ENCODE assay signal across 20 mouse cellular contexts in genomic region chr8:4189031-4189722, GRCm38 (mm10). TPM values are rescaled to one million over a fixed set of nuclear protein-coding genes. Genes with fewer than 3 reads are reported as not detected.
A peak's percentile ranks its signal among the peaks of the same experiment; 100 is the strongest.
DNase-seq lines count a peak whose midpoint lies in the region; ATAC-seq and TF ChIP-seq lines count a peak whose summit lies in the region.
"Had no signal": no experiment of that assay in that cellular context is flagged by ENCODE, and none has a peak within 500 bp of the region (broad histone marks: within the 10 kb centered on the region; RNA-seq: fewer than 3 reads in every experiment).

No protein-coding gene starts in this region.

- H3K4me2 ChIP-seq in hindbrain, embryonic 13.5 days: no peak overlapping the region
- no peak overlapping the region for H3K4me2 ChIP-seq in hindbrain, embryonic 14.5 days (replicated peaks)
- H3K4me2 ChIP-seq in liver, embryonic 16.5 days (ENCODE audit: low read depth, low read length): peak overlapping the region; percentile 51
- H3K4me2 ChIP-seq: hindbrain, embryonic 12.5 days; limb, embryonic 12.5 days; neural tube, embryonic 13.5 days had no signal

- TF ChIP-seq CTCF in bone marrow, adult 2 months (IDR thresholded peaks at IDR 0.05; ENCODE audit: control insufficient read depth, insufficient read depth, low read length): no peak

- H3K27ac ChIP-seq in hindbrain, embryonic 13.5 days: 0 out of 2 replicates have a peak overlapping the region, but pooled peaks have one; percentile 35
- no peak overlapping the region for H3K27ac ChIP-seq in hindbrain, embryonic 14.5 days
- H3K27ac ChIP-seq in bone marrow, adult 2 months (ENCODE audit: control insufficient read depth, insufficient read depth, low read depth, low read length, poor library complexity): peak overlapping the region; percentile 32; the same call in 1 of the 2 replicates
- H3K27ac ChIP-seq in liver, embryonic 16.5 days (ENCODE audit: low read length): peak overlapping the region; percentile 62
- H3K27ac ChIP-seq: hindbrain, embryonic 12.5 days; limb, embryonic 12.5 days; neural tube, embryonic 13.5 days had no signal

- ATAC-seq in hindbrain, embryonic 13.5 days (ENCODE audit: low FRiP score): no peak
- ATAC-seq in hindbrain, embryonic 14.5 days (ENCODE audit: low FRiP score): no peak
- ATAC-seq in liver, embryonic 16.5 days (ENCODE audit: low read depth): peak; percentile 93
- ATAC-seq: forebrain, postnatal 0 days had no signal

- no peaks in the 10 kb centered on the region for H3K27me3 ChIP-seq in hindbrain, embryonic 13.5 days
- H3K27me3 ChIP-seq in hindbrain, embryonic 14.5 days (ENCODE audit: control insufficient read depth, insufficient read depth, low read length): no peaks in the 10 kb centered on the region
- no peaks in the 10 kb centered on the region; the same call in 1 of the 2 replicates for H3K27me3 ChIP-seq in erythroblast, embryonic 14.5 days (ENCODE audit: control insufficient read depth)
- no peaks in the 10 kb centered on the region for H3K27me3 ChIP-seq in liver, embryonic 16.5 days (ENCODE audit: control insufficient read depth, insufficient read depth, low read depth, low read length)
- H3K27me3 ChIP-seq: hindbrain, embryonic 12.5 days; limb, embryonic 12.5 days; neural tube, embryonic 13.5 days had no signal

- WGBS in hindbrain, embryonic 13.5 days: 30% methylated on average over 3 of the region's 3 CpGs
- 39% methylated on average over 3 of the region's 3 CpGs for WGBS in hindbrain, embryonic 14.5 days
- 59% methylated on average over 3 of the region's 3 CpGs for WGBS in bone marrow, adult 2 months
- WGBS in liver, embryonic 16.5 days (ENCODE audit: insufficient replicate concordance): 19% methylated on average over 3 of the region's 3 CpGs

- no peak for DNase-seq in hindbrain, embryonic 14.5 days (ENCODE audit: low spot score)
- DNase-seq in urinary bladder, postnatal 10 days (ENCODE audit: low spot score): no peak
- DNase-seq in adrenal gland, adult 2 months: no peak
- DNase-seq: adrenal gland, adult 8-10 months; cerebellum, adult 9-11 months; forebrain, postnatal 0 days; gastrocnemius, postnatal 14 days; kidney, adult 8-10 months had no signal

- no peak overlapping the region for H3K4me3 ChIP-seq in hindbrain, embryonic 13.5 days
- no peak overlapping the region for H3K4me3 ChIP-seq in hindbrain, embryonic 14.5 days (replicated peaks; ENCODE audit: low read length)
- H3K4me3 ChIP-seq in bone marrow, adult 2 months (replicated peaks; ENCODE audit: control insufficient read depth, low read depth, low read length): no peak overlapping the region
- peak overlapping the region; percentile 31 for H3K4me3 ChIP-seq in erythroblast, embryonic 14.5 days (replicated peaks)
- no peak overlapping the region for H3K4me3 ChIP-seq in liver, embryonic 16.5 days (ENCODE audit: low read depth, low read length)
- H3K4me3 ChIP-seq: hindbrain, embryonic 12.5 days; limb, embryonic 12.5 days; megakaryocyte, embryonic 14.5 days; neural tube, embryonic 13.5 days had no signal

- H3K4me1 ChIP-seq in hindbrain, embryonic 13.5 days (replicated peaks): peaks cover 29% of the 10 kb centered on the region
- H3K4me1 ChIP-seq in hindbrain, embryonic 14.5 days (replicated peaks; ENCODE audit: control insufficient read depth, insufficient read depth, low read length): peaks cover 12% of the 10 kb centered on the region
- no peaks in the 10 kb centered on the region for H3K4me1 ChIP-seq in bone marrow, adult 2 months (ENCODE audit: control insufficient read depth, insufficient read depth, low read length)
- H3K4me1 ChIP-seq in erythroblast, embryonic 14.5 days (ENCODE audit: control insufficient read depth): peaks cover 62% of the 10 kb centered on the region
- H3K4me1 ChIP-seq in liver, embryonic 16.5 days (ENCODE audit: control insufficient read depth, low read depth, low read length): peaks cover 25% of the 10 kb centered on the region

- TF ChIP-seq POLR2A in bone marrow, adult 2 months (IDR thresholded peaks at IDR 0.05; ENCODE audit: borderline replicate concordance, control insufficient read depth, low read depth, low read length): no peak

- H3K9me3 ChIP-seq in hindbrain, embryonic 13.5 days: no peaks in the 10 kb centered on the region
- H3K9me3 ChIP-seq in hindbrain, embryonic 14.5 days (ENCODE audit: control insufficient read depth, low read length): no peaks in the 10 kb centered on the region
- H3K9me3 ChIP-seq in erythroblast, embryonic 14.5 days (ENCODE audit: control insufficient read depth, low read length): no peaks in the 10 kb centered on the region
- no peaks in the 10 kb centered on the region for H3K9me3 ChIP-seq in liver, embryonic 16.5 days (replicated peaks; ENCODE audit: control insufficient read depth, low read length)
- H3K9me3 ChIP-seq: G1E; hindbrain, embryonic 12.5 days; limb, embryonic 12.5 days; megakaryocyte, embryonic 14.5 days; neural tube, embryonic 13.5 days had no signal

- no peak overlapping the region for H3K9ac ChIP-seq in hindbrain, embryonic 13.5 days
- no peak overlapping the region for H3K9ac ChIP-seq in hindbrain, embryonic 14.5 days
- peak overlapping the region; percentile 53 for H3K9ac ChIP-seq in liver, embryonic 16.5 days (ENCODE audit: low read depth, low read length)
- H3K9ac ChIP-seq: forebrain, postnatal 0 days; hindbrain, embryonic 12.5 days; limb, embryonic 12.5 days; neural tube, embryonic 13.5 days had no signal

- peaks cover 80% of the 10 kb centered on the region for H3K36me3 ChIP-seq in hindbrain, embryonic 13.5 days
- H3K36me3 ChIP-seq in hindbrain, embryonic 14.5 days (replicated peaks; ENCODE audit: control insufficient read depth, insufficient read depth): peaks cover 72% of the 10 kb centered on the region
- peaks cover 41% of the 10 kb centered on the region for H3K36me3 ChIP-seq in erythroblast, embryonic 14.5 days (ENCODE audit: control insufficient read depth)
- H3K36me3 ChIP-seq in liver, embryonic 16.5 days (ENCODE audit: control insufficient read depth, insufficient read depth): no peaks in the 10 kb centered on the region

RNA-seq across cellular contexts. Expression of gene Evi5l, which starts 22.8 kb away (rescaled TPM):
- 93.5 and 93.7 TPM in 2 replicates for polyA plus RNA-seq in hindbrain, embryonic 13.5 days (2015; fragmentation: Nextera tagmentation; extraction: Ambion mirVana)
- polyA plus RNA-seq in hindbrain, embryonic 14.5 days (2014; fragmentation: Nextera tagmentation; extraction: Ambion mirVana): 88.7 and 90.3 TPM in 2 replicates
- polyA plus RNA-seq in bone marrow, adult 2 months (2011; ENCODE audit: insufficient read depth, insufficient read length, low replicate concordance, missing spikeins): 8.7 and 8.8 TPM in 2 replicates
- polyA plus RNA-seq in erythroblast, embryonic 14.5 days (2012): 1.3 and 1.5 TPM in 2 replicates
- polyA plus RNA-seq in liver, embryonic 16.5 days (2015; fragmentation: Nextera tagmentation; extraction: Ambion mirVana): 5.7 and 6.0 TPM in 2 replicates
- 10 to 100 TPM; 33.8 to 38.2 TPM for total RNA-seq in adrenal gland, adult 2 months (2021)
- polyA plus RNA-seq in adrenal gland, adult 2 months (2012; rRNA removed): 25.2 and 33.8 TPM in 2 replicates

RNA-seq across cellular contexts. Expression of gene Prr36, which starts 28.1 kb away (rescaled TPM):
- polyA plus RNA-seq in hindbrain, embryonic 13.5 days (2015; fragmentation: Nextera tagmentation; extraction: Ambion mirVana): 40.2 and 47.7 TPM in 2 replicates
- polyA plus RNA-seq in hindbrain, embryonic 14.5 days (2014; fragmentation: Nextera tagmentation; extraction: Ambion mirVana): 58.8 and 60.8 TPM in 2 replicates
- polyA plus RNA-seq in bone marrow, adult 2 months (2011; ENCODE audit: insufficient read depth, insufficient read length, low replicate concordance, missing spikeins): not detected in 2 replicates
- not detected in 2 replicates for polyA plus RNA-seq in erythroblast, embryonic 14.5 days (2012)
- polyA plus RNA-seq in liver, embryonic 16.5 days (2015; fragmentation: Nextera tagmentation; extraction: Ambion mirVana): 0.32 and 0.47 TPM in 2 replicates
- total RNA-seq in adrenal gland, adult 2 months (2021): 1 to 10 TPM; 4.9 to 5.1 TPM
- polyA plus RNA-seq in adrenal gland, adult 2 months (2012; rRNA removed): 2.6 and 4.0 TPM in 2 replicates
- total RNA-seq: monocyte, adult 5-6 weeks had no signal

RNA-seq across cellular contexts. Expression of gene Lrrc8e, which starts 37.5 kb away (rescaled TPM):
- not detected in 2 replicates for polyA plus RNA-seq in hindbrain, embryonic 13.5 days (2015; fragmentation: Nextera tagmentation; extraction: Ambion mirVana)
- 0.05 TPM in 1 of 2 replicates, not detected in the other for polyA plus RNA-seq in hindbrain, embryonic 14.5 days (2014; fragmentation: Nextera tagmentation; extraction: Ambion mirVana)
- polyA plus RNA-seq in bone marrow, adult 2 months (2011; ENCODE audit: insufficient read depth, insufficient read length, low replicate concordance, missing spikeins): not detected in 2 replicates
- polyA plus RNA-seq in erythroblast, embryonic 14.5 days (2012): 0.02 TPM in 1 of 2 replicates, not detected in the other
- 0.30 and 0.38 TPM in 2 replicates for polyA plus RNA-seq in liver, embryonic 16.5 days (2015; fragmentation: Nextera tagmentation; extraction: Ambion mirVana)
- total RNA-seq in adrenal gland, adult 2 months (2021): 10 to 100 TPM; 19.3 to 24.2 TPM
- polyA plus RNA-seq in adrenal gland, adult 2 months (2012; rRNA removed): 8.4 and 14.3 TPM in 2 replicates
- total RNA-seq: forebrain, postnatal 0 days; monocyte, adult 5-6 weeks had no signal
- polyA plus RNA-seq: forebrain, postnatal 0 days; heart, embryonic 14.5 days; neural tube, embryonic 13.5 days had no signal

RNA-seq across cellular contexts. Expression of gene Map2k7, which starts 49.4 kb away (rescaled TPM):
- 28.5 and 30.8 TPM in 2 replicates for polyA plus RNA-seq in hindbrain, embryonic 13.5 days (2015; fragmentation: Nextera tagmentation; extraction: Ambion mirVana)
- polyA plus RNA-seq in hindbrain, embryonic 14.5 days (2014; fragmentation: Nextera tagmentation; extraction: Ambion mirVana): 19.5 and 21.4 TPM in 2 replicates
- 88.3 and 112 TPM in 2 replicates for polyA plus RNA-seq in bone marrow, adult 2 months (2011; ENCODE audit: insufficient read depth, insufficient read length, low replicate concordance, missing spikeins)
- polyA plus RNA-seq in erythroblast, embryonic 14.5 days (2012): 9.1 and 9.9 TPM in 2 replicates
- 8.6 and 9.5 TPM in 2 replicates for polyA plus RNA-seq in liver, embryonic 16.5 days (2015; fragmentation: Nextera tagmentation; extraction: Ambion mirVana)
- 10 to 100 TPM; 72.0 to 93.2 TPM for total RNA-seq in adrenal gland, adult 2 months (2021)
- 81.3 and 90.6 TPM in 2 replicates for polyA plus RNA-seq in adrenal gland, adult 2 months (2012; rRNA removed)

RNA-seq across cellular contexts. Expression of gene Gm49320, which starts 49.5 kb away (rescaled TPM):
- 1.00 and 1.7 TPM in 2 replicates for polyA plus RNA-seq in hindbrain, embryonic 13.5 days (2015; fragmentation: Nextera tagmentation; extraction: Ambion mirVana)
- 1.0 and 1.6 TPM in 2 replicates for polyA plus RNA-seq in hindbrain, embryonic 14.5 days (2014; fragmentation: Nextera tagmentation; extraction: Ambion mirVana)
- polyA plus RNA-seq in bone marrow, adult 2 months (2011; ENCODE audit: insufficient read depth, insufficient read length, low replicate concordance, missing spikeins): 1.3 TPM in 1 of 2 replicates, not detected in the other
- 0.25 and 0.38 TPM in 2 replicates for polyA plus RNA-seq in erythroblast, embryonic 14.5 days (2012)
- not detected in 2 replicates for polyA plus RNA-seq in liver, embryonic 16.5 days (2015; fragmentation: Nextera tagmentation; extraction: Ambion mirVana)
- 1 to 10 TPM; 1.0 to 1.2 TPM for total RNA-seq in adrenal gland, adult 2 months (2021)
- 10.3 and 12.7 TPM in 2 replicates for polyA plus RNA-seq in adrenal gland, adult 2 months (2012; rRNA removed)
- total RNA-seq: forebrain, postnatal 0 days; left cerebral cortex, adult 18-20 months; monocyte, adult 5-6 weeks had no signal
